Mouse (Mus musculus) mature B cell (primary cell): ENCODE measurements around the gene Agl.

ENCODE experiments used
- in situ Hi-C: fragments of 300-500 bp; cut with MboI; formaldehyde crosslinking; loops from 2 replicates; pipeline ENCODE4 v1.14.3; 2019

Agl gene

GRCm38 (mm10) chr3:116807811-116808506 is at the start of gene Agl:
Gene Agl, minus strand, starts transcription at chr3:116808166.
- in situ Hi-C loops = no loop called here

GRCm38 (mm10) chr3:116857611-116858010 is 49.6 kb upstream of the Agl start:
- in situ Hi-C loops = no loop called here

- in situ Hi-C loops = no loop called here
Measured at GRCm38 (mm10) chr3:116852421-116852820, 44.5 kb upstream of the Agl start.

- in situ Hi-C loops = no loop called here
Measured at GRCm38 (mm10) chr3:116850376-116850775, 42.4 kb upstream of the Agl start.

GRCm38 (mm10) chr3:116848936-116849335 is 41.0 kb upstream of the Agl start:
- in situ Hi-C loops = no loop called here

- in situ Hi-C loops = no loop called here
Measured at GRCm38 (mm10) chr3:116848099-116848498, 40.1 kb upstream of the Agl start.

GRCm38 (mm10) chr3:116846084-116846483 is 38.1 kb upstream of the Agl start:
- in situ Hi-C loops = no loop called here

GRCm38 (mm10) chr3:116844880-116845579 is 37.1 kb upstream of the Agl start:
- in situ Hi-C loops = no loop called here

GRCm38 (mm10) chr3:116841311-116841710 is 33.3 kb upstream of the Agl start:
- in situ Hi-C loops = no loop called here

- in situ Hi-C loops = no loop called here
Measured at GRCm38 (mm10) chr3:116836681-116837475, 28.9 kb upstream of the Agl start.

GRCm38 (mm10) chr3:116835770-116836680 is 28.1 kb upstream of the Agl start:
- in situ Hi-C loops = no loop called here

- in situ Hi-C loops = no loop called here
Measured at GRCm38 (mm10) chr3:116835350-116835749, 27.4 kb upstream of the Agl start.

- in situ Hi-C loops = no loop called here
Measured at GRCm38 (mm10) chr3:116834241-116834640, 26.3 kb upstream of the Agl start.

GRCm38 (mm10) chr3:116833491-116833890 is 25.5 kb upstream of the Agl start:
- in situ Hi-C loops = no loop called here

GRCm38 (mm10) chr3:116832526-116833310 is 24.8 kb upstream of the Agl start:
- in situ Hi-C loops = no loop called here

GRCm38 (mm10) chr3:116831324-116831723 is 23.4 kb upstream of the Agl start:
- in situ Hi-C loops = no loop called here

- in situ Hi-C loops = no loop called here
Measured at GRCm38 (mm10) chr3:116829274-116829920, 21.4 kb upstream of the Agl start.

GRCm38 (mm10) chr3:116826471-116827215 is 18.7 kb upstream of the Agl start:
- in situ Hi-C loops = no loop called here

GRCm38 (mm10) chr3:116817231-116817630 is 9.3 kb upstream of the Agl start:
- in situ Hi-C loops = no loop called here
